Mouse (Mus musculus): ENCODE data around the gene Dynlt1a.
"Not testable (repeated sequence)": the region's sequence is repeated elsewhere in the genome, so short reads cannot be mapped to it uniquely, and the experiment has no call there.

Dynlt1a gene

DNA sequence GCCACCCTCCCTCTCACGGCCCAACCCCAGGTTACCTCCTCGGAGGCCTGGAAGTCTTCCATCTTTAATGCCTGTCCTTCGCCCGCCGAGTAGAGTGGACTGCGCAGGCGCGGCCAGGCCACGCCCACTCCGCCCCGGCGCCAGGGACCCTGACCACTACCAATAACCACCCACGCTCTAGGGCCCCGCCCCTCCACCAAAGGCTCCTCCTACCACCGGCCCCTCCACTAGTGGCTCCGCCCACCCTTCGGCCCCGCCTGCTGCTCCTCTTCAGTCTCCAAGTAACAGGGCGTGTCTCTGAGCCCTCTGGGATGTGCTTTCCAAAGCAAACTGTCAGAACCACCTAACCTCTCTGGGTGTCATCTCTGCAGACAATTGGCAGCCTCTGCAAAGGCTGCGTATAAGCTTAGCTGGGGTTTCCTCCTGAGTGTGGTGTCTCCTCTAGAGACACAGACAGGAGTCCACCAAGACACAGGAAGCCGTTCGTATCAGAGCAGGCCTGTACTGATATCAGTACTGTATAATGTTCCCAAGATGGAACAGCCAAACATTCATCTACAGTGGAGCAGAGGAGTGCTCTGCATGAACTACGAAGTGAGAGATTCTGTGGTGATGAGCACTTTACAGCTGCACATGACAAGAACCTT lies at the start of gene Dynlt1a:
Dynlt1a (minus strand) TSS at position 162 of the 647 bp plus-strand sequence.
- peak; percentile 92 for DNase-seq (ENCODE audit: low spot score)

DNA sequence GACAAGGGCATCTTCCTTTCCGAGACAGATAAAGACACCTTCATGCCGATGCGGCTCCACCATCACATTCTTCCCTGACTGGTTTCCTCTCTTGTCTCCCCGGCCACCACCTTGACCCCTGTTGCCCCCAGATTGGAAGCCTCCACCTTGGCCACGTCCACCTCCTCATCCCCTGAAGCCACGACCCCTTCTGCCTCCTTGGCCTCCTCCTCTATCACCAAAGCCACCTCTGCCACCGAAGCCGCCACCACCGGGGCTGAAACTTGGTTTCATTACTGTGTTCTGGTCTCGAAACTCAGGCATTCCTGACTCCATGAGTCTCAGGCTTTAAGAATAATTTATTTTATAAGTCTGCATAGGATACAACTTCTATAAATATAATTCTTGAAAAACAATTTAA lies 38.0 kb upstream of the Dynlt1a start:
- not testable (repeated sequence) for DNase-seq (ENCODE audit: low spot score)

DNA sequence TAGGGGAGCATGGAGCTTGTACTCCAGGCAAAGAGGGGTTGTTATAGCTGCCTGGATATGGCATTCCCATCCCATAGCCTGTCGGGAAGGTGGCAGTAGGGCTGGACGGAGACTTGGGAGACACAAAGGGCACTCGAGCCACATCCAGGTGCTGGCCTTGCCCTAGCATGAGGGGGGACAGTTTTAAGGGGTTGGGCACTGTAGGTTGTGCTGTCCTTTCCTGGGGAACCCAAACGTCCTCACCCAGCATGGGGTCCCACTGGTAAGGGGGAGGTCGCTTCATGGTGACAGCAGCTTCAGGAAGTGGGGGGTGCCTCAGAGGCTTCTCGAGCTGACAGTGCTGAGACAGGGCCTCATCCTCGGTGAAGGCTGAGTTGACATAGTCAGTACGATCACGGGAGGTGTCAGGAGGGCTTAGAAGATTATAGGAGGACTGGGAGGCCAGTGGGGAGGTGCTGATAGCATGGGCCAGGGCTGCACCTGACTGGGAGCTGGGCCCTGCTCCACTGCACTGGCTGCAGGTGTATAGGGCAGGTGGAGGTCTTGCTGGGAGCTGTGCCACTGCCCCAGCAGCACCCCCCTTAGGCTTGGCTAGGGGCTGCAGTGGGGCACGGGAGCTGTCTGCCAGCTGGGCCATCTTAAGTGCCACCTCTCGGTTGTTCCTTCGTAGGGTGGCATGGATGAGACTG lies 25.4 kb upstream of the Dynlt1a start:
- not testable (repeated sequence) for DNase-seq (ENCODE audit: low spot score)

DNA sequence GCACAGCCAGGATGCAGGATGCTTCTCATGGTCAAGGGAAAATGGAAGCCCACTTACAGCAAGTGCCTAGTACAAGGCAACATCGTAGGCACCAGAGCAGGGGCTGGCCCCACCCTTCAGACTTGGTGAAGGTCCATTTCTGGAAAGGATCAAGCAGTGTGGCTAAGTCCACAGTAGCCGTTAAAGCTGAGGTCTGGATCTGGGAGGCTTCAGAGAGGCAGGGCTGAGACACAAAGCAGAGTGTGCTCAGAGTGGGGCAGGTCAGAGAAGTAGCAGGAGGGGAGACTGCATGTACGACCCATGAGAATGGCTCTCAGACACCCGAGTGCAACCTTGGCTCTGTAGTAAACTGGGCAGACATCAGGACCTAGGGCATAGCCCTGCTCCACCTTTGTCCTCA lies 11.7 kb upstream of the Dynlt1a start:
- not testable (repeated sequence) for DNase-seq (ENCODE audit: low spot score)

DNA sequence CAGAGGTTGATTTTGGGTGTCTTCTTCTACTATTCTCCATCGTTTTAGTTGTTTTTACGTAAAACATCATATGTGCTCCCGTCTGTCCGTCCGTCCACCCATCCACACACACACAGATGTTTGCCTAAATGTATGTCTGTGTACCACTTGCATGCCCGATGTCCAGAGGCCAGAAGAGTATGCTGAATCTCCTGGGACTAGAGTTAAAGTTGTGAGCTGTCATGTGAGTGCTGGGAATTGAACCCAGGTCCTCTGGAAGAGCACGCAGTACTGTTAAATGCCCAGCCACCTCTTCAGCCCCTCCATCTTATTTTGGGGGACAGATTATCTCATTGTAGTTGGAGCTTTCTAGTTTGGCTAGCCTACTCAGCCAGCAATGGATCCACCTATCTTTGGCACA lies 10.3 kb upstream of the Dynlt1a start:
- not testable (repeated sequence) for DNase-seq (ENCODE audit: low spot score)

DNA sequence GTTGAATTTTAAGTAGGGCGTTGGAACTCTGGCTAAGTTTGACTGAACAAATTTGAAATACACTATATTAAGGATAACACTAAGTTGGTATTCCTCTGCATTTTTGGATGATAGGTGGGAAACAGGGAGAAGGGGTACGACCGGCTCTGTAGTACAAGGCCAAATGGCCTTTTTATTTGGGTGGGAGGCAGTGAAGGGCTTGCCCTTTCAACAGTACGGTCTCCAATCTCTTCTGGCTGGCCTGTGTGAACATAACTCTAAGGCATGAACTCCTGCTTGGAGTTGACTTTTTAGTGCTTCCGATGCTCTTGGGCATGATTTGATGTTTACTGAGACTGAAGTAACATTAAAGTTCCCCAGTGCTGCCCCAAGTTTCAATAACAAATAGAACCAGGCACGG lies 8.2 kb upstream of the Dynlt1a start:
- DNase-seq (ENCODE audit: low spot score) = not testable (repeated sequence)

DNA sequence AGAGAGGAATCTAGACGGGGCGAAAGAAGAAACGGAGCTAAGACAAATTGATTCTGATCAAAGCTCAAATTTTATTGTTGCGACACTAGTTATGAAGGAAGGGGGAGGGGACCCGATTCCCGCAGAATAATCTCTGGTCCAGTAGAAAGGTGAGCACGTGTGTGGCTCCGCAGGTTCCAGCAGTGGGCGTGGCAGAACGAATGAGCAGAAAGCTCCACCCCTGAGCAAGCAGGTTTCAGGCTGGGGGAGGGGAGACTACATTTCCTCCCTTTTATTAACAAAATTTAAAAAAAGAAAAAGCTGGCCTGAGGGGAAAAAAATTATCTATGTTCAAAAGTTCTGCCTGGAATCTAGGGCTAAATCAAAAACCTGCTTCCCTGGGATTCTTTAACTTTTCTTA lies 7.7 kb upstream of the Dynlt1a start:
- DNase-seq (ENCODE audit: low spot score) = not testable (repeated sequence)

DNA sequence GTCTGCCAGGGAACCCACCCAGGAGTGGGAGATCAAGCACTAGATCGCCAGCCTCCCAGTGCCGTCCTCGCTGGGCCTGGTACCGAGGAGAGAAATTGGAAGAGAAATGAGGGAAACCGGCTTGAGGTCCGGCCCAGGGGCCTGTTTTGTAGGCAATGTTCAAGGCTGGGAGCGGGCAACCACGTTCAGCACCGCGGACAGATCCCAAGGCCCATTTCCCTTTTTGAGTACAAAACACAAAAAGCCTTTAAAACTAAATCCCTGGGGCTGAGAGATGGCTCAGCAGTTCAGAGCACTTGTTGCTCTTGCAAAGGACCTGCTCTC lies 4.4 kb upstream of the Dynlt1a start:
- DNase-seq (ENCODE audit: low spot score) = not testable (repeated sequence)

DNA sequence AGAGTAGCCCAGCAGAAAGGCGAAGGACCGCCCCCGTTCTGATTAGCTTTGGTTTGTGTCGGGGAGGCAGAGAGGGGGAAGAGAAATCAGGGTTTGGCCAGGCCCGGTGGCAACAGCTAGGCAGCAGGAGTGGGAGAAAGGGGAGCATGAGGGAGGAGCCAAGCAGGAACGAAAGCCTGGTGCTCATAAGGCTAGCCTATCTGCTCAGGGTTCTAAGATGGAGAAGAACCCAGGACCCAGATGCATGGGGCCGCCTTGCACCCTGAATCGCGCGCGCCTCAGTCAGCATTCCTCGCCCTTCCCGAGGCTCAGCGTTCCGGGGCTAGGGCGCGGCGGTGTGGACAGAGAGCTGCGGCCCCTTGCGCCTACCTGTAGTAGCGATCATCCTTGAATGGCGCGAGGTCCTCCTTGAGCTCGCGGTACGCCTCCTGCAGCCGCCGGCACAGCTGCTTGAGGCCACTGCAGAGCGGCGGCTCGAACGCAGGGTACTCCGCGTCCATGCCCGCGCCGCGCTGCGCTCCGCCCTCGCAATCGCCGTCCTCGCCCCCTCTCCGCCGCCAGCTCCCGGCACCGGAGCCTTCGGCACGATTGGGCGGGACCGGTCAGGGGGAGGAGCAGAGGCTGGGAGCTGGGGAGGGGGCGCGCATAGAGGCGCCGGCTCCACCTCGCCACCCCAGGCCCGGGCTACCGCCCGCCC lies 3.9 kb upstream of the Dynlt1a start:
- not testable (repeated sequence) for DNase-seq (ENCODE audit: low spot score)

DNA sequence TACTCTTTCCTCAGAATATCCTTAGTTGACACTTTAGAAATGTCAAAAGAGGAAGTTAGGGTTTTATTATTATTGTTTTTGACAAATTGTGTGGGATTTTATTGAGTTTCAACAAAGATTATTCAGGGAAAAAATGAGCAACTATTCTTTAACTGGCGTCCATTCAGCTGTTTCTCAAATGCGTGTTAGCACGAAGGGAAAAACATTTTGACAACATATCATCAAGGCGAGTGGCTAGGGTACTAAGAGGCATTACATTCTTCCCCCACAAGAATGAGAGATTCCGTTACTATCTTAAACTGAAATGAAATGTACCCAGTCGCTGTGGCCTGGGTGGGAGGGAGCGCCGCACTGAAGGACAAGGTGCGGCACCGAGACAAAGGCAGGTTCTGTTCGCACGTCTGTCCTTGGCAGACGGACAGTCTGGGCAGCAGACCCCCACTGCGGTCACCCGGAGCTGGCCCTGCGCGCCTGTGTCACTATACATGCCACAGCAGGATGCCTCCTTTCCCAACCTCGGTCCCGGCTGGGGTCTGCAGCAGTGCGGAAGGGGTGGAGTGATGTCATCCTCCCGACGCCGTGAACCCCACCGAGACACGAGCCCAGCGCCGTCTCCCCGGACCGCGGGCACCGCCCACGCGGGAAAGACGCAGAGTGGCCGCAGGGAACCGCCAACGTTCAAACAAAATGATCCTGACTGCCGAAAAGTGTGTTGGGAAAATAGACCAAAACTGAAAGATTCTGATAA lies 747 bp downstream of the Dynlt1a start:
- peak; percentile 25 for DNase-seq (ENCODE audit: low spot score)

DNA sequence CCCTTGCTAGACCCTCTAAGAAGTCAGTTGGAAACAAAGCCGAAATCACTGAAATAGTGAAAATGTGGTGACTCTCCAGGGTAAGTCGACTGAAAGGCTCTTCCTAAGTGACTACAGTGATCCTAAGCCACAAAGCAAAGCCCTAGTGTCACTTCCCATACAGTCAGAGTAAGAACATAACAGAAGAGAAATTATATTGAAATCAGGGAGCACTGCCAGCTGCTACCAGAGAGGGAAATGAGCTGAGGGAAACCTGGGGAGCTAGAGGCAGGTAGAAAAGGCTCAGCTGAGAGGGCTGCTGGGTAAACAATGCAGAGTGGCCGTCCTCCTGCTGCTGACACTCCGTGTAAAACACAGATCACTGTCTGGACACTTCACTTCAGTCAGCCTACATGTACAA lies 1.6 kb downstream of the Dynlt1a start:
- not testable (repeated sequence) for DNase-seq (ENCODE audit: low spot score)

DNA sequence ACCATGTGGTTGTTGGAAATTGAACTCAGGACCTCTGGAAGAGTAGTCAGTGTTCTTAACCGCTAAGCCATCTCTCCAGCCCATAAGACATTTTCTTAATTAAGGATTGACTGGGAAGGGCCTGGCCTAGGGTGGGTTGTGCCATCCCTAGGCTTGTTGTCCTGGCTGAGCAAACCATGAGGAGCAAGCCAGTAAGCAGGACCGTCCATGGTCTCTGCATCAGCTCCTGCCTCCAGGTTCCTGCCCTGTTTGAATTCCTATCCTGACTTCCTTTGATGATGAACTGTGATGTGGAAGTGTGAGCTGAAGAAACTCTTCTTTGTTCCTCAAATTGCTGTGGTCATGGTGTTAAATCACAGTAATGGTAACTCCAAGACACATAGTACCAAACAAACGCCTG lies 2.8 kb downstream of the Dynlt1a start:
- not testable (repeated sequence) for DNase-seq (ENCODE audit: low spot score)

DNA sequence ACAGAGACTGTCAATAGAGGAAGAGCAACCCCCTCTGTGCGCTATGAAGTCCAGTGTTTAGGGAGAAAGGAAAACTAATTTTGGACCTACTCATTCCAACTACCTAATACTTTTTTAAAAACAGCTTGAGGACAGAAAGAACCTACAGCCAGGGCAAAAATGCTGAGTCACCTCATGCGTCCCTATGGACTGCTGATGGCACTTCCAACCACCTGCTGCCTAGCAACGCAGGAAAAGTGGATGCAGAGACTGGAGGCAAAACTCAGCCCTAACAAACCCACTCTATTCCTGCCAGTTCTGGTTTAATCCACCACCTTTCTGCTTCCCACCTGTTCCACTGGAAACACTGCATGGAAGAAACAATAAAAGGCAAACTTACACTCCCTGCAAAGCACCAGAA lies 4.5 kb downstream of the Dynlt1a start:
- DNase-seq (ENCODE audit: low spot score) = not testable (repeated sequence)

DNA sequence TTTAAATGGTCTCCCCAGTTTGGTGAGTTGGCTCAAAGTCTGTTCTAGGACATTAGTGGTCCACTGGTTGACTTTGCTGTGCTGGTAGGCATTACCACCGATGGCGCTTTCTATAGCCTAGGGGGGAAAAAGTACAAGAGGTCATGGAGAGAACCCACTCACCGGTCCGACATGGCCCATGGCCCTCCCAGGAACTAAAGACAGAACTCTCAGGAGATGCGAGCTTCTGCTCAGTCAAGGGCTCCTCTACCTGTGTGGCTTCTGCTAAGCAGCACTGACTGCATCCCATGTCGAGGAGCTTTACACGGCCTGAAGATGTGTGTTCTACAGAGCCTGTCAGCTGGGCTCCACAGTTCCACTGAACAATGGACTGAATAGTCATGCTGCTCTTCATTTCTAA lies 5.6 kb downstream of the Dynlt1a start:
- DNase-seq (ENCODE audit: low spot score) = not testable (repeated sequence)

DNA sequence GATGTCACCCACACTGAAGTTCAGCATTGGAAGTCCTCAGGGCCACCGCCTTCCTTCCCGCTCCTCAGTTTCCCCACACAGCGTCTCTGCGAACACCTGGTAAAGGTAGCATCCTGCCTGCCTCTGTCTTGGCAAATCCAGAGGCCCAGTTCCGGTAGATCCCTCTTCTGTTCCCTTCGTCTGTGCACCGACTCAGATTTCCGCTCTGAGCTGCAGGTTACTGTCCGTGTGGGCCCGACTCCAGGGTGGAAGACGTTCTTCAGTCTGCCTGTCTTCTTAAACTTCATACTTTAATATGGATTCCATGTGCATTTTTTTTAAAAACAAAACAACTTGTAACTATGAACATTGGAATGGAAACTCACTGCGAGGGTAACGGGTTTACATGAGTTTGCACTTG lies 10.8 kb downstream of the Dynlt1a start:
- DNase-seq (ENCODE audit: low spot score) = not testable (repeated sequence)

DNA sequence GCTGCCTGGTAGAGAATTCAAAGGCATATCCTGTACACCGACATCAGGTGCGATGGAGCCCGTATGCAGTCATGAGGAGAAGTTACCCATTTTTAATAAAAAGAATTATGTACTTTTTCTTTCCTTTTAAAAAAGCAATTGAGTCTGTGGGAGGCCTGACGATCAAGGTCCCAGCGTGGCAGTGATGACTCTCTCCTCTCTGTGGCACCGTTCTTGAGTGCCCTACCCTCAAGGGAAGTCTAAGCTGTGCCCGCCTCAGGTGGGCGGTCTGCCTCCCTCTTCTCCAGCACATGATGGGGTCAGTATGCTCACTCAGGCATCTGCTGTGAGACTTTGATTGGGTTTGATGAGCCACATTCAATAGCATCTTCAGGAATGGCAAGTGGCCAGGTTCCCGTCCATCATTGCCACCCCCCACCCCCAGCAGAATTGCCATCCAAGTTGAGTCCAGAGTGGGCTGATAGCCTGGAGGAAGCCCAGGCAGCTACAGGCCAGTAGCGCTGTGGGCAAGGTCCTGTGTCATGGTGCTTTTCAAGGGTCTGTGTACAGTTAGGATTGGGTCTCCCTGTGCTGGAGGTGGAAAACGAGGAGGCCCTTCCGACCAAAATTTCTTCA lies 11.5 kb downstream of the Dynlt1a start:
- DNase-seq (ENCODE audit: low spot score) = not testable (repeated sequence)

DNA sequence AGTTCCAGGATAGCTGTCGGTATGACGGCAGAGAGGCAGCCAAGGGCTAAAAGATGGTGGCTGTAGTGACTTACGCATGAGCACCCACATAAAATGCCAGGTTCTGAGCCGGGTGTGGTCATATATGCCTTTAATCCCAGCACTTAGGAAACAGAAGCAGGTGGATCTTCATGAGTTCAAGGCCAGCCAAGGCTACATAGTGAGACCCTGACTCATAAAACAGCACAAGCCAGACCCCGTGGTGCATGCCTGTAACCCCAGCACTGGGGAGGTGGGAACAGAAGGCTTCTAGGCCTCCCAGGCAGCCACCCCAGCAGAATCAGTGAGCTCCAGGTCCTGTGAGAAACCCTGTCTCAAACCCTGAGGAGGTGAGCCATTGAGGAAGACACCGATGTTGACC lies 12.4 kb downstream of the Dynlt1a start:
- not testable (repeated sequence) for DNase-seq (ENCODE audit: low spot score)

DNA sequence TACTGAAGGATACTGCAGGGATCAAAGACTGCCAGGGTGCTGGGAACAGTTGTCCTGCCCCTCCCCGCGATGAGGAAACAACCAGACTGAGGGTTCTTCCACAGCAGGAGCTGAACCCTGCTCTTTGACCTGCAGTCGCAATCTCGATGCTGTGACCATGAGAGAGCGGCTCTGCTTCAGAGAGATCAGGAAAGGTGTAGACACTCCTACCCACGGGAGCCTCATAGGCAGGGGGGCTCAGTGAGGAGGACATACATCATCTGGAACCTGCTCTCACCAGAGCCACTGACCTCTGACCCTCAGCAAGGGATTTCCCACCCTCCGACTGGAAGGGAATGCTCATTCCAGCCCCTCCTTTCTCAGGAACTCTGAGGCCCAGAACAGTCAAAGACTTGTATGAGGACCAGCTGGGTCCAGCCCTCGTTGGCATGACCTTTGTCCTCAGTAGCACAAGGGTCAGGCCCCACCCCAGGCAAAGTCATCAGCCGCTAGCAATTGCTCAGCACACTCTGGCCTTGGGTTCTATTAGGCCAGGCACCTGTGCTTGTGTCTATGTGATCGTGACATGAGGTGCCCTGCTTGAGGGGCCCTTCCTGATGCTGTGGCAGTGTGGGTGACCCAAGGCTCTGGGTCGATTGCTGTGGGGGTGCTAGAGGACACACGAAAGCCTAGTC lies 17.0 kb downstream of the Dynlt1a start:
- DNase-seq (ENCODE audit: low spot score) = not testable (repeated sequence)

DNA sequence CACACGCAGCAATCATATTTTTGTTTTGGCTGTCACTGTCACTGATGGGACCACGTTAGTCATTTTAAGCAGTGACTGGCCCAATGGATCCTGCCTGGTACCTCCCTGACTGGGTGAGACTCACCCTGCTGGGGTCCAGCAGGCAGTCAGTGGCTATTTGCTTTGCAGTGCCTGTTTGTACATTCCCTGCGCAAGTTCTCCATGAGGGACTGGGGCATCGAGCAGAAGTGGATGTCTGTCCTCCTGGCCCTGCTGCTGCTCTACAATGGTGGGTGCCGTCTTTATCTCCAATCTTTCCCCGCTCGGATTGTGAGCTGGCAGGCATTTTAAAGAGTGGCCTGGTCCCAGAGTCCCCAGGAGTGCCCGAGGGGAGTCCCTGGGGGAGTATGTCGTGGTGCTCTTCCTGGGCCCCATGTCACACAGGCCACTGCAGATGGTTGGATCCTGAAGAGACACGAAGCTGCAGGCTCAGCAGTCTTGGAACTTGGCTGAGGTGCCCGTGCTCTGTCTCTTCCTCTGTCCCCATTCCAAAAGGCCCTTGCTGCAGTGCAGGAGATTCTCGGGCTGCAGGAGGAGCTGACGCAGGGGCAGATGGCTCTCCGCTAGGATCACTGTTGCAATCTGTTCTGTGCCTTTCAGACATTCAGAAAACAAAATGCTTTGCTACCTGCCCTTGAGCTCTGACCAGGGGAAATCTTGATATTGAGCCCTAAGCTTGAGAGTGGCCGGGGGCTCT lies 20.1 kb downstream of the Dynlt1a start:
- not testable (repeated sequence) for DNase-seq (ENCODE audit: low spot score)

DNA sequence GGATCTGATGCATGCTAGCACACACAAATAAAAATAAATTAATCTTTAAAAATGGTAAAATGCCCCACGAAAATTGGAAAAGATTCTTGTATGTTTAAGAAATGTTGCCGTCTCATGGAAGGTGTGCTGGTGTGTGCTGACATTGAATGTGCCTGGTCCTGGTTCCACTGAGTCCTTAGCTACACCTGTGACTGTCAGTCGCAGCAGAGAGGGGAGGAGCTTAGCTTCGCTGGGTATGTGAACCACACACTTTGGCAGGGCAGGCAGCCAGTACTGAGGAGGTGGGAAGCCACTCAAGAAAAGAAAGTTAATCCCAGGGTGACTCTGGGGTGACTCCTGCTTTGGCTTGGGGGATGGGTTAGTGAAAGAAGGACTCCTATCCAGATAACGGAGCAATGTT lies 23.4 kb downstream of the Dynlt1a start:
- not testable (repeated sequence) for DNase-seq (ENCODE audit: low spot score)

DNA sequence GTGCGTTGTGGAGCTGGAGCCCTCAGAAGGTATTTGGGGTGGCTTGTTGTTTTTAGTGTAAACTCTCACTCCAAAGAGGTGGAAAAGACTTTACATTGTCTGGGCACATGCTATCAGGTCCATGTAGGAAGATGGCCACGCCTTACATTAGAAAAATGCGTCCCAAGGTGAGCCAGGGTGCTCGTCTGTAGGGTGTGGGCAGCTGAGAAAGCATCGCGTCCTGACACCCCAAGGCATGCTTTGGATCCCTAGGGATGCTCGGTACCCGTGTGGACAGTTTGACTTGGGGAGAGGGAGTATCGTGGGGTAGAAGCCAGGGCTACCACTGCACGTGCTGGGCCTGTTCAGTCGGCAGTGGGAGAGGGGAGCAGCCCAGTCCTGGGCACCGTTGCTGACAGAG lies 28.3 kb downstream of the Dynlt1a start:
- DNase-seq (ENCODE audit: low spot score) = not testable (repeated sequence)

Data from spleen, adult 12 weeks (tissue).